Mouse (Mus musculus): ENCODE measurements around the gene Gm3488. TPM values are rescaled to one million over a fixed set of nuclear protein-coding genes. Genes with fewer than 3 reads are reported as not detected.

Gene Gm3488
- 11.4 TPM for polyA plus RNA-seq (2017; shearing (Covaris generic))

GRCm38 (mm10) chr14:5501374-5501773, at the start of gene Gm3488:
TSS of gene Gm3488 (plus strand) at chr14:5501674.

GRCm38 (mm10) chr14:5455367-5455766, 46.1 kb upstream of the Gm3488 start, which contains the start of gene Gm3194:
TSS of gene Gm3194 (minus strand) at chr14:5455467.

GRCm38 (mm10) chr14:5477730-5478129, 23.7 kb upstream of the Gm3488 start, which contains the start of gene Gm8246:
TSS of gene Gm8246 (minus strand) at chr14:5477830.

GRCm38 (mm10) chr14:5483907-5484306, 17.6 kb upstream of the Gm3488 start, which contains the start of gene Gm3187:
TSS of gene Gm3187 (plus strand) at chr14:5484207.

GRCm38 (mm10) chr14:5538196-5538595, 36.7 kb downstream of the Gm3488 start, which contains the start of gene Gm3532:
TSS of gene Gm3532 (plus strand) at chr14:5538496.

Other genes with a start within 250 kb of the Gm3488 start
- gene Gm3526, start 241.1 kb upstream of the Gm3488 start, polyA plus RNA-seq (2017; shearing (Covaris generic)) = not detected
- not detected for gene Gm3542, start 166.7 kb upstream of the Gm3488 start, polyA plus RNA-seq (2017; shearing (Covaris generic))
- 10.4 TPM for gene Gm3500, start 112.6 kb upstream of the Gm3488 start, polyA plus RNA-seq (2017; shearing (Covaris generic))
- gene Gm3194, start 46.2 kb upstream of the Gm3488 start, polyA plus RNA-seq (2017; shearing (Covaris generic)) = 2.7 TPM
- 0.60 TPM for gene Gm8246, start 23.8 kb upstream of the Gm3488 start, polyA plus RNA-seq (2017; shearing (Covaris generic))
- gene Gm3187, start 17.5 kb upstream of the Gm3488 start, polyA plus RNA-seq (2017; shearing (Covaris generic)) = not detected
- not detected for gene Gm3532, start 36.8 kb downstream of the Gm3488 start, polyA plus RNA-seq (2017; shearing (Covaris generic))
- gene Gm8265, start 131.4 kb downstream of the Gm3488 start, polyA plus RNA-seq (2017; shearing (Covaris generic)) = not detected
- not detected for gene Gm9603, start 185.8 kb downstream of the Gm3488 start, polyA plus RNA-seq (2017; shearing (Covaris generic))
- not detected for gene Gm3373, start 239.9 kb downstream of the Gm3488 start, polyA plus RNA-seq (2017; shearing (Covaris generic))